Mouse (Mus musculus) frontal cortex, postnatal 25 days (tissue): ENCODE measurements around the gene Mlxipl.

ENCODE experiments used
- DNase-seq, 2 experiments: peaks; one replicate each; pipeline ENCODE4 v3.0.0; 2022; ENCODE audit warnings: low spot score in 2 of 2

The Mlxipl gene

GRCm38 (mm10) chr5:135079578-135079977 is 10.1 kb upstream of the Mlxipl start:
- DNase-seq = no peak

DNA sequence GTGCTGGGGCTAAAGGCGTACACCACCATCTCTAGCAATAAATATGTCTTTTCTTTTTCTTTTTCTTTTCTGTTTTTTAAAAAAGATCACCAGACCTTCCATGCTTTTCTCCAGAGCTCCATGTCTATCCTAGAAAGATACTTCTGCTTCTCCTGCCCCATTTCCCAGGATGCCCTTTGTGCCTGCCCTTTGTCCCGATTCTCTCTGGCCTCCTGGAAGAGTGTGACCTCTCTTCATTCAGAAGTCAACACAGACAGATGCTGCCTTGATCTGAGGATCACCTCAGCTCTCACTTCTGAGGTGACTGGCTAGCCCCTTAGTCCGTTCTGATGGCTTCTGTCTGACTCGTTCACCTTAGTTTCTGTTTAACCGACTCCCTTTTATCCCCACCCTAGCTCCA is 9.2 kb upstream of the Mlxipl start:
- DNase-seq = no peak

- DNase-seq = no peak
Measured at GRCm38 (mm10) chr5:135086871-135087270, 2.8 kb upstream of the Mlxipl start.

GRCm38 (mm10) chr5:135100981-135101380 is 11.3 kb downstream of the Mlxipl start:
- no peak for DNase-seq

- no peak for DNase-seq
Measured at GRCm38 (mm10) chr5:135103999-135104660, 14.4 kb downstream of the Mlxipl start.

- peak; percentile 25 to 32 for DNase-seq
Measured at GRCm38 (mm10) chr5:135106758-135107256, 17.1 kb downstream of the Mlxipl start.

- peak in 1 of 2 experiments; percentile 13 for DNase-seq
Measured at GRCm38 (mm10) chr5:135107521-135108501, 18.1 kb downstream of the Mlxipl start.

GRCm38 (mm10) chr5:135109017-135109416 is 19.3 kb downstream of the Mlxipl start:
- DNase-seq = no peak

DNA sequence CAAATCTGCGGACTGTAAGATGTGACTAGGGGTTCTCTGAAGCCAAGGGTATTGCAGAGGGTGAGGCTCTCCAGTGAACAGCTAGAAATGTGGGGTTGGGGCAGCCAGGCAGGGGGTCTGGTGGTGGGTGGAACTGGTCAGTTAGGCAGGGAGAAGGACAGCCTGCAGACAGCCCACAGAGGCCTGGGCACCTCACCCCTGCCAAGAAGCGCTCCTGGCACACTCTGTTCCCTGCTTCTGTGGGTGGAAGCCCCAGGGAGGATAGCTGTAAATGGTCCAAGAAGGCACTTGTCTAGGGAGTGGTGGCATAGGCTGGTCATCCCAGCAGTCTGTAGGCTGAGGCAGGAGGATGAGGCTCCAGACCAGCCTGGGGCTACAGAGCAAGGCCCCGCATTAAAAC is 19.7 kb downstream of the Mlxipl start:
- DNase-seq = no peak

DNA sequence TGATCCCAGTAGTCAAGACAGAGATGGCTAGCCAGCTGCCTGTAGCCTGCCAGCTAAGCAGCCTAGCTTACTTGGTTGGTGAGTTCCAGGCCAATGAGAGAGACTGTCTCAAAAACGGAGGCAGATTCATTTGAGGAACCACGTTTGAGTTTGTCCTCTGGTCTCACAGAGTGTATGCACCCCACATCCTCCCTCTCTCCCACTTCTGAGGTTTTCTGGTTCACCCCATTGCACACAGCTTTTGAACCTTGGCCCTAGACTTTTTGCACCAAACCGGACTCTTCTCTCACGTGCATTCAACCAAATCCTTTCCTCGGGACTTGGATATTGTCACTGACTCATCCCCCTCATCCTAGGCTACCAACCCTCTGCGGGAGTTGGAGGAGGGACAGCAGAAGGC is 20.3 kb downstream of the Mlxipl start:
- no peak for DNase-seq

GRCm38 (mm10) chr5:135113782-135114181 is 24.1 kb downstream of the Mlxipl start:
- no peak for DNase-seq

GRCm38 (mm10) chr5:135115241-135115640 is 25.6 kb downstream of the Mlxipl start:
- DNase-seq = no peak

DNA sequence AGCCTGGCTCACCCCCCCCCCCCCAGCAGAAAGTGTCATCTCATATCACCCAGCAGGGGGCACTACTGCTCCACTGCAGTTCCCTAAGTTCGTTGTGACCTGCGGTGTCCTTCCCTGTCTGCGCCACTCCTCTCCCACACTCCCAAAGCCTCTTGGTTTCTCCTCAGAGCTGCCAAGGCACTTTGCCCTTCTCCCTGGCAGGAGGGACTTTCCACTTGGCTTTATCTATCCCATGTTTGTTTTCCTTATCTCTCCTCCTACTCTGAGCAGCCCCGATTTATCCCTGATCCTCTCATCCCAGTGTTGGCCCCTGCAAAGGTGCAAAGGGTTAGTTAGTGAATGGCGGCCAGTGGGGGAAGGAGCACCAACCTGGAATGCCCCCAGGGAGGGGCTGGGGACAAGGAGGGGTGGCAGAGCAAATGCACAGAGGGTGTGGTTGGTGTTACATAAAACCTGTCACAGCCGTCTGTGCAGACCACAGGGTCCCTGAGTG is 28.9 kb downstream of the Mlxipl start:
- DNase-seq = peak in 1 of 2 experiments; percentile 35

DNA sequence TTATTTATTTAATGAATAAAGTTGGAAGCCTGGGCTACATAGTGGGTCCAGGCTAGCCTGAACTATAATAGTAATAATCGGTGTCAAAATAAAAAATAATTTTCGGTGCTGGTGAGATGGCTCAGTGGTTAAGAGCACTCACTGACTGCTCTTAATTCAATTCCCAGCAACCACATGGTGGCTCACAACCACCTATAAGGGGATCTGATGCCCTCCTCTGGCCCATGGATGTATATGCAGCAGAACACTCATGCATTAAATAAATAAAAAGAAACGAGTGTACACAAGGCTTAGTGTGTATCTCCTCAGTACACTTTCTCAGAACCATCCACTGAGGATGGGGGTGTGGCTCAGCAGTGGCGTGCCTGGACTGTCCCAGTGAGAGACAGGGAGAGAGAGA is 31.1 kb downstream of the Mlxipl start:
- no peak for DNase-seq

DNA sequence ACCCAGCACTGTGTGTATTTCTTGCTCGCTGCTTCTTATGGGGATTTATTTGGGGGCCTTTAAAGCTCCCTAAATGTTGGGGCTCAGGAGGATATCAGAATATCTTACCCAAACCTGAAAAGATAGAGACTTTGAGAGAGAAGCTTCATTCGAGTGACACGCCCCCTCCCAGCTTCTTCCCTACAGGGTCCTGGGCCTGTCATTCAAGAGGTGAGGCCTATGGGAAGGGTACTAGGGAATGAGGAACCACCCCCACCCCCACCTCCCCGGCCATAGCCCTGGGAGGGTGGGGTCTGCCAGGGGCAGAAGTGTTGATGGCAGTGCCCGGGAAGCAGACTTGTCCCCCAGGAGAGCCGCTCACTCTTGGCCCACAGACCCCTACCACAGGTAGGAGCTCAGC is 36.4 kb downstream of the Mlxipl start:
- DNase-seq = no peak

- no peak for DNase-seq
Measured at GRCm38 (mm10) chr5:135127669-135128068, 38.0 kb downstream of the Mlxipl start.

DNA sequence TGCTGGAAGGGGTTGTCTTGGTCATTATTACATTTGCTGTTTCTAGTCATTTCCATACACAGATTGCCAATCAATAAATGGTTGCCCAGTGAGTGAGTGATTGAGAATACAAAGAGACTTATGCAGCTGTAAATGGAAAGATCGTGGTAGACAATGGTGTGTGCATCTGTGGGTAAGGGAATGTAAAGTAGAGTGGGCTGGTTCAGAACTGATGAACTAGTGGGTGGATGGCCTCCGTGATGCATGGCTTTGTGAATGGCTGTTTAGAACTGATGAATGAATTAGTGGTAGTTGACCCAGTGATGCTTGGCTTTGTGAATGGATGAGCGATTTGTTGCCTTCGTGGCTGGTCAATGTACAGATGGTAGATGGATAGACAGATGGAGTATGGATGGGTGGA is 40.1 kb downstream of the Mlxipl start:
- DNase-seq = no peak

- DNase-seq = no peak
Measured at GRCm38 (mm10) chr5:135133736-135134405, 44.2 kb downstream of the Mlxipl start.

GRCm38 (mm10) chr5:135134534-135134933 is 44.8 kb downstream of the Mlxipl start:
- no peak for DNase-seq

DNA sequence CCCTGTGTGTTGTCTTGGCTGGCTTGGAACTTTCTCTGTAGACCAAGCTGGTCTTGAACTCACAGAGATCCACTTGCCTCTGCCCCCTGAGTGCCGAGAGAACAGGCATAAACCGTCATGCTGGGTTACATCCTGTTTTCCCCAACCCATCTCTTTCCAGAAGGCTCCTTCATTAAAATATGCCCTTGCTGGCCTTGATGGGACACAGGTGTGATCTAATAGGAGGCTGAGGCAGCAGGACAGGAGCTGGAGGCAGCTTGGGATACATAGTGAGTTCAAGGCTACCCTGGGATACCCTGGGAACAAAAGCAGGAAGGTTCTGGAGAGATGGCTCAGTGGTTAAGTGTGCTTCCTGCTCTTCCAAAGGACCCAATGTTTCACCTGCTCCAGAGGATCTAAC is 50.2 kb downstream of the Mlxipl start:
- no peak for DNase-seq

DNA sequence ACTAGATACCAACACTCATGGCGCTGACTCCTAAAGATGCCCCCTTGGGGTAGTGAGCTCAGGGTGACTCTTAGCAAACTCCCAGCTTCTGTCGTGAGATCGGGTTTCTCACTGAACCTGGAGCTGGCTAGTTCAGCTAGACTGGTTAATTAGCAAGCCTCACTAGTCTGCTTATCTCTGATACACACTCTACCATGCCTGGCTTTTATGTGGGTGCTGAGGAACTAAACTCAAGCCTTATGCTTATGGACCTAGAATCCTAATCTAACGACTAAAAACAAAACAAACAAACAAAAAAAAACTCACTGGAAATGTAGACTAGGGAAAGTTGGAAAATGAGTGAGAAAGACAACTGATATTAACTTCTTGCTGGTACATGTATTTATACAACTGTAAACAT is 54.8 kb downstream of the Mlxipl start:
- DNase-seq = no peak

GRCm38 (mm10) chr5:135145532-135145931 is 55.8 kb downstream of the Mlxipl start:
- no peak for DNase-seq
